Mouse (Mus musculus) limb, embryonic 14.5 days (tissue): ENCODE results near the gene Lekr1. TPM values are rescaled to one million over a fixed set of nuclear protein-coding genes. Genes with fewer than 3 reads are reported as not detected.

Experiments
- ATAC-seq: fragments of 200-750 bp; cut with Nextera tagmentation; 2 replicates; pipeline ENCODE4 v1.8.0; 2017; ENCODE audit warnings: low read depth, moderate number of reproducible peaks, moderate TSS enrichment; ENCODE audit not compliant: low FRiP score
- DNase-seq: peaks from one replicate; pipeline ENCODE4 v3.0.0-alpha.2; 2015; ENCODE audit warnings: low spot score
- H3K27ac ChIP-seq: fragments of 300-500 bp; sonication (generic); replicated peaks from 2 replicates; pipeline ENCODE4 v1.5.1; 2014; ENCODE audit warnings: low read depth, mild to moderate bottlenecking, low read length, moderate library complexity, mixed read lengths
- H3K27me3 ChIP-seq: fragments of 300-500 bp; sonication (generic); 2 replicates; pipeline ENCODE4 v1.6.1; 2014; ENCODE audit warnings: low read length, mixed read lengths; ENCODE audit not compliant: control insufficient read depth, insufficient read depth
- H3K36me3 ChIP-seq: fragments of 300-500 bp; sonication (generic); 2 replicates; pipeline ENCODE4 v1.6.1; 2014; ENCODE audit warnings: mild to moderate bottlenecking, low read length, moderate library complexity, mixed read lengths; ENCODE audit not compliant: control insufficient read depth, insufficient read depth
- H3K4me1 ChIP-seq: fragments of 300-500 bp; sonication (generic); 2 replicates; pipeline ENCODE4 v1.6.1; 2014; ENCODE audit warnings: antibody characterized with exemption, low read length, mixed read lengths; ENCODE audit not compliant: control insufficient read depth, insufficient read depth
- H3K4me2 ChIP-seq: fragments of 300-500 bp; sonication (generic); replicated peaks from 2 replicates; pipeline ENCODE4 v1.6.1; 2014; ENCODE audit warnings: low read depth, mild to moderate bottlenecking, low read length, moderate library complexity; ENCODE audit not compliant: severe bottlenecking
- H3K4me3 ChIP-seq: fragments of 300-500 bp; sonication (generic); replicated peaks from 2 replicates; pipeline ENCODE4 v1.5.1; 2014; ENCODE audit warnings: low read length
- H3K9ac ChIP-seq: fragments of 300-500 bp; sonication (generic); 2 replicates; pipeline ENCODE4 v1.6.1; 2014; ENCODE audit warnings: mild to moderate bottlenecking, low read depth, low read length, moderate library complexity; ENCODE audit not compliant: severe bottlenecking
- H3K9me3 ChIP-seq: fragments of 300-500 bp; sonication (generic); 2 replicates; pipeline ENCODE4 v1.6.1; 2016; ENCODE audit warnings: low read length; ENCODE audit not compliant: control insufficient read depth
- POLR2A ChIP-seq: fragments of 200-500 bp; IDR thresholded peaks from 2 replicates; pipeline ENCODE4 v1.8.0; 2012; ENCODE audit warnings: inconsistent platforms, mild to moderate bottlenecking, moderate library complexity, borderline replicate concordance; ENCODE audit not compliant: insufficient read depth, insufficient read length; ENCODE audit errors: extremely low read depth
- WGBS: fragments of 180-500 bp; shearing (Covaris S2); extraction: QIAGEN DNeasy Blood & Tissue Kit; methylation state at CpG from one replicate; pipeline ENCODE4 v1.1.7; 2014; 5-methylcytosine and 5-hydroxymethylcytosine counted together
- polyA plus RNA-seq, 2 experiments: library from polyadenylated mRNA; depleted of rRNA in 1 of 2; stranded (reverse) in 1 of 2; unstranded in 1 of 2; fragments of >200 nt; fragmentation: Nextera tagmentation in 1 of 2; extraction: Ambion mirVana in 1 of 2; gene quantifications; 2 replicates each; pipeline versions ENCODE4 v1.2.1 to v1.2.3; 2012 to 2014

The Lekr1 gene
- polyA plus RNA-seq, 2 experiments = 5.2 to 6.9 TPM

GRCm38 (mm10) chr3:65797345-65798137, 131.5 kb downstream of the Lekr1 start:
- H3K4me2 ChIP-seq = no peak overlapping the region
- H3K9ac ChIP-seq = no peak overlapping the region
- H3K36me3 ChIP-seq = no peaks in the 10 kb centered on the region
- no peak overlapping the region for H3K27ac ChIP-seq
- DNase-seq (no peak), ATAC-seq (no peak)
- no peaks in the 10 kb centered on the region for H3K9me3 ChIP-seq
- 93% methylated on average over 5 of the region's 5 CpGs for whole genome bisulfite sequencing
- no peak overlapping the region for H3K4me3 ChIP-seq
- H3K4me1 ChIP-seq = no peaks in the 10 kb centered on the region; the same call in 1 of the 2 replicates
- no peaks in the 10 kb centered on the region for H3K27me3 ChIP-seq
- no peak for TF ChIP-seq POLR2A

GRCm38 (mm10) chr3:65800962-65801361, 134.9 kb downstream of the Lekr1 start:
- H3K9ac ChIP-seq = no peak overlapping the region

GRCm38 (mm10) chr3:65802185-65802584, 136.2 kb downstream of the Lekr1 start:
- Histone ChIP-seq H3K9me3 (no peaks in the 10 kb centered on the region), H3K9ac (no peak overlapping the region), H3K4me3 (no peak overlapping the region), H3K4me1 (no peaks in the 10 kb centered on the region), H3K27me3 (no peaks in the 10 kb centered on the region), H3K36me3 (no peaks in the 10 kb centered on the region), H3K27ac (no peak overlapping the region), H3K4me2 (no peak overlapping the region)
- 86% methylated on average over 5 of the region's 5 CpGs for WGBS
- TF ChIP-seq POLR2A = no peak
- ATAC-seq (no peak), DNase-seq (no peak)

More at GRCm38 (mm10) chr3:65800962-65801361, 134.9 kb downstream of the Lekr1 start:
- H3K4me3 ChIP-seq = no peak overlapping the region
- no peaks in the 10 kb centered on the region for H3K36me3 ChIP-seq
- no peak overlapping the region for H3K4me2 ChIP-seq
- no peaks in the 10 kb centered on the region for H3K9me3 ChIP-seq
- H3K27ac ChIP-seq = no peak overlapping the region
- TF ChIP-seq POLR2A = no peak
- 71% methylated on average over 4 of the region's 4 CpGs for WGBS
- H3K27me3 ChIP-seq = no peaks in the 10 kb centered on the region
- H3K4me1 ChIP-seq = no peaks in the 10 kb centered on the region
- ATAC-seq = no peak
- DNase-seq = no peak

GRCm38 (mm10) chr3:65802868-65803267, 136.8 kb downstream of the Lekr1 start:
- no peak overlapping the region for H3K27ac ChIP-seq
- H3K9me3 ChIP-seq = no peaks in the 10 kb centered on the region
- no peaks in the 10 kb centered on the region for H3K27me3 ChIP-seq
- no peaks in the 10 kb centered on the region for H3K4me1 ChIP-seq
- H3K36me3 ChIP-seq = no peaks in the 10 kb centered on the region
- DNase-seq (no peak), ATAC-seq (0 out of 2 replicates have a peak, but pooled peaks have one; percentile 55)
- no peak overlapping the region for H3K4me3 ChIP-seq
- 48% methylated on average over 5 of the region's 5 CpGs for WGBS
- no peak overlapping the region for H3K4me2 ChIP-seq
- H3K9ac ChIP-seq = no peak overlapping the region
- TF ChIP-seq POLR2A = no peak

GRCm38 (mm10) chr3:65814881-65815280, 148.9 kb downstream of the Lekr1 start:
- Histone ChIP-seq H3K27me3 (no peaks in the 10 kb centered on the region), H3K9ac (no peak overlapping the region), H3K4me1 (peaks cover 4% of the 10 kb centered on the region; the same call in 1 of the 2 replicates), H3K9me3 (no peaks in the 10 kb centered on the region), H3K4me2 (no peak overlapping the region), H3K4me3 (no peak overlapping the region), H3K36me3 (no peaks in the 10 kb centered on the region), H3K27ac (peak overlapping the region; percentile 26; the same call in 1 of the 2 replicates)
- no peak for ATAC-seq
- DNase-seq = peak; percentile 74
- TF ChIP-seq POLR2A = no peak
- 54% methylated on average over 6 of the region's 6 CpGs for WGBS

GRCm38 (mm10) chr3:65816012-65816411, 150.0 kb downstream of the Lekr1 start:
- no peak for TF ChIP-seq POLR2A
- no peak overlapping the region for H3K4me2 ChIP-seq
- no peaks in the 10 kb centered on the region for H3K27me3 ChIP-seq
- H3K27ac ChIP-seq = no peak overlapping the region
- no peaks in the 10 kb centered on the region for H3K9me3 ChIP-seq
- H3K36me3 ChIP-seq = no peaks in the 10 kb centered on the region
- no peak for ATAC-seq
- DNase-seq = no peak
- H3K4me3 ChIP-seq = no peak overlapping the region
- H3K4me1 ChIP-seq = peaks cover 10% of the 10 kb centered on the region; the same call in 1 of the 2 replicates
- H3K9ac ChIP-seq = no peak overlapping the region
- 83% methylated on average over 10 of the region's 10 CpGs for WGBS
